Mouse (Mus musculus): ENCODE measurements around the gene Acp7.

Gene Acp7

GRCm38 (mm10) chr7:28601668-28602067 is 29.5 kb downstream of the Acp7 start:
- peak in 1 of 2 experiments; percentile 77 for DNase-seq (ENCODE audit: low spot score in 2 of 2)

GRCm38 (mm10) chr7:28601029-28601428 is 30.1 kb downstream of the Acp7 start:
- peak in 1 of 2 experiments; percentile 70 for DNase-seq (ENCODE audit: low spot score in 2 of 2)

GRCm38 (mm10) chr7:28598951-28599350 is 32.2 kb downstream of the Acp7 start:
- DNase-seq (ENCODE audit: low spot score in 2 of 2), result no peak

- DNase-seq (ENCODE audit: low spot score in 2 of 2), result peak; percentile 97 to 99
These were observed 33.3 kb downstream of the Acp7 start, which contains the start of the genes Samd4b and Pak4 for GRCm38 (mm10) chr7:28597642-28598446. Gene Samd4b, minus strand, starts transcription at chr7:28598144. Gene Pak4, minus strand, starts transcription at chr7:28598185.

- no peak for DNase-seq (ENCODE audit: low spot score in 2 of 2)
These were observed 33.9 kb downstream of the Acp7 start for GRCm38 (mm10) chr7:28597277-28597570.

GRCm38 (mm10) chr7:28596436-28597276 is 34.5 kb downstream of the Acp7 start:
- DNase-seq (ENCODE audit: low spot score in 2 of 2), result no peak

- DNase-seq (ENCODE audit: low spot score in 2 of 2), result no peak
These were observed 35.2 kb downstream of the Acp7 start for GRCm38 (mm10) chr7:28595751-28596435.

- no peak for DNase-seq (ENCODE audit: low spot score in 2 of 2)
These were observed 37.7 kb downstream of the Acp7 start for GRCm38 (mm10) chr7:28593206-28594111.

GRCm38 (mm10) chr7:28591862-28592261 is 39.3 kb downstream of the Acp7 start:
- DNase-seq (ENCODE audit: low spot score in 2 of 2), result no peak

- no peak for DNase-seq (ENCODE audit: low spot score in 2 of 2)
These were observed 43.5 kb downstream of the Acp7 start for GRCm38 (mm10) chr7:28587644-28588043.

- no peak for DNase-seq (ENCODE audit: low spot score in 2 of 2)
These were observed 44.3 kb downstream of the Acp7 start for GRCm38 (mm10) chr7:28586663-28587411.

GRCm38 (mm10) chr7:28585001-28585400 is 46.1 kb downstream of the Acp7 start:
- DNase-seq (ENCODE audit: low spot score in 2 of 2), result no peak

- DNase-seq (ENCODE audit: low spot score in 2 of 2), result no peak
These were observed 46.7 kb downstream of the Acp7 start for GRCm38 (mm10) chr7:28584468-28584867.

- DNase-seq (ENCODE audit: low spot score in 2 of 2), result peak in 1 of 2 experiments; percentile 49
These were observed 47.4 kb downstream of the Acp7 start for GRCm38 (mm10) chr7:28583570-28584344.

GRCm38 (mm10) chr7:28582841-28583240 is 48.3 kb downstream of the Acp7 start:
- no peak for DNase-seq (ENCODE audit: low spot score in 2 of 2)

GRCm38 (mm10) chr7:28581721-28582120 is 49.4 kb downstream of the Acp7 start:
- no peak for DNase-seq (ENCODE audit: low spot score in 2 of 2)

- no peak for DNase-seq (ENCODE audit: low spot score in 2 of 2)
These were observed 51.3 kb downstream of the Acp7 start for GRCm38 (mm10) chr7:28579826-28580225.

GRCm38 (mm10) chr7:28578543-28579053 is 52.5 kb downstream of the Acp7 start:
- no peak for DNase-seq (ENCODE audit: low spot score in 2 of 2)

- DNase-seq (ENCODE audit: low spot score in 2 of 2), result no peak
These were observed 53.1 kb downstream of the Acp7 start for GRCm38 (mm10) chr7:28577826-28578542.
